9 mouse cellular contexts compared by ENCODE assay signal in genomic region chr2:180103151-180103977, GRCm38 (mm10). TPM values are rescaled to one million over a fixed set of nuclear protein-coding genes. Genes with fewer than 3 reads are reported as not detected.
DNase-seq lines count a peak whose midpoint lies in the region; ATAC-seq and TF ChIP-seq lines count a peak whose summit lies in the region.
"Had no signal": no experiment of that assay in that cellular context is flagged by ENCODE, and none has a peak within 500 bp of the region (broad histone marks: within the 10 kb centered on the region; RNA-seq: fewer than 3 reads in every experiment).

No protein-coding gene starts in this region.

- peaks cover 15% of the 10 kb centered on the region for H3K4me1 ChIP-seq in spleen, adult 2 months (ENCODE audit: control insufficient read depth, insufficient read depth, insufficient read length)
- H3K4me1 ChIP-seq in intestine, embryonic 15.5 days (replicated peaks): peaks cover 27% of the 10 kb centered on the region
- H3K4me1 ChIP-seq in neural tube, embryonic 14.5 days (ENCODE audit: control insufficient read depth, insufficient read depth, low read length): peaks cover 18% of the 10 kb centered on the region

- TF ChIP-seq POLR2A in spleen, adult 2 months (IDR thresholded peaks at IDR 0.05; ENCODE audit: low read depth, low read length): no peak

- no peak overlapping the region for H3K9ac ChIP-seq in intestine, embryonic 15.5 days
- H3K9ac ChIP-seq in neural tube, embryonic 14.5 days (replicated peaks; ENCODE audit: low read depth, low read length): peak overlapping the region; percentile 51

- no peak for ATAC-seq in intestine, embryonic 15.5 days
- 0 out of 2 replicates have a peak, but pooled peaks have one; percentile 3 for ATAC-seq in neural tube, embryonic 14.5 days (ENCODE audit: low read depth)

- peak; percentile 15 for DNase-seq in embryo, embryonic 9.5 days (ENCODE audit: extremely low spot score)
- DNase-seq in embryo, embryonic 10.5 days (ENCODE audit: low spot score): no peak
- DNase-seq in spleen, adult 2 months (ENCODE audit: low read depth in 1 of 2, low spot score in 2 of 2): no peak
- no peak for DNase-seq in spleen, postnatal 4 days (ENCODE audit: low spot score in 2 of 2)
- no peak for DNase-seq in natural killer cell, adult 2 months (ENCODE audit: low spot score in 2 of 2)
- no peak for DNase-seq in gastrocnemius, adult 8-10 months (ENCODE audit: low spot score in 2 of 2)

- no peaks in the 10 kb centered on the region for H3K36me3 ChIP-seq in spleen, adult 2 months (ENCODE audit: control insufficient read depth, insufficient read depth, low read length)
- H3K36me3 ChIP-seq in intestine, embryonic 15.5 days: no peaks in the 10 kb centered on the region
- no peaks in the 10 kb centered on the region for H3K36me3 ChIP-seq in neural tube, embryonic 14.5 days (ENCODE audit: control insufficient read depth, insufficient read depth, low read length)

- peak overlapping the region; percentile 94 for H3K4me2 ChIP-seq in intestine, embryonic 15.5 days (replicated peaks)
- peak overlapping the region; percentile 95 for H3K4me2 ChIP-seq in neural tube, embryonic 14.5 days (ENCODE audit: low read depth, low read length)

- TF ChIP-seq CTCF in spleen, adult 2 months (IDR thresholded peaks at IDR 0.05; ENCODE audit: extremely low read depth, insufficient read depth, insufficient read length, insufficient replicate concordance): no peak

- 5% methylated on average over 55 of the region's 57 CpGs for WGBS in spleen, adult 2 months
- 2% methylated on average over 57 of the region's 57 CpGs for WGBS in intestine, embryonic 15.5 days
- under 1% methylated on average over 56 of the region's 57 CpGs for WGBS in neural tube, embryonic 14.5 days

- peak overlapping the region; percentile 51; the same call in 1 of the 2 replicates for H3K4me3 ChIP-seq in spleen, adult 2 months (ENCODE audit: extremely low read depth, insufficient read depth, insufficient read length)
- H3K4me3 ChIP-seq in intestine, embryonic 15.5 days (replicated peaks): peak overlapping the region; percentile 52
- H3K4me3 ChIP-seq in neural tube, embryonic 14.5 days (ENCODE audit: low read depth, low read length): peak overlapping the region; percentile 63

- no peak overlapping the region for H3K27ac ChIP-seq in spleen, adult 2 months (ENCODE audit: insufficient read depth, low read length)
- no peak overlapping the region for H3K27ac ChIP-seq in intestine, embryonic 15.5 days
- no peak overlapping the region for H3K27ac ChIP-seq in neural tube, embryonic 14.5 days (ENCODE audit: low read depth, low read length)

- peaks cover 20% of the 10 kb centered on the region for H3K27me3 ChIP-seq in spleen, adult 2 months (ENCODE audit: control insufficient read depth, insufficient read depth, low read length)
- peaks cover 72% of the 10 kb centered on the region for H3K27me3 ChIP-seq in intestine, embryonic 15.5 days (replicated peaks)
- H3K27me3 ChIP-seq in neural tube, embryonic 14.5 days (ENCODE audit: control insufficient read depth, insufficient read depth, low read length): peaks cover 29% of the 10 kb centered on the region

- H3K9me3 ChIP-seq in intestine, embryonic 15.5 days: no peaks in the 10 kb centered on the region
- H3K9me3 ChIP-seq in neural tube, embryonic 14.5 days (ENCODE audit: control insufficient read depth, low read length): no peaks in the 10 kb centered on the region

RNA-seq across cellular contexts. Expression of gene Hrh3, which starts 0.9 kb away (rescaled TPM):
- polyA plus RNA-seq in spleen, adult 2 months (2012; rRNA removed): not detected in 2 replicates
- polyA plus RNA-seq in intestine, embryonic 15.5 days (2015; fragmentation: Nextera tagmentation; extraction: Ambion mirVana): 0.08 TPM in 1 of 2 replicates, not detected in the other
- polyA plus RNA-seq in neural tube, embryonic 14.5 days (2014; fragmentation: Nextera tagmentation; extraction: Ambion mirVana): 1.5 and 1.8 TPM in 2 replicates
- total RNA-seq in gastrocnemius, adult 8-10 months (2022): not detected
- total RNA-seq: hematopoietic stem cell, adult 5-6 weeks had no signal

RNA-seq across cellular contexts. Expression of gene Osbpl2, which starts 15.7 kb away (rescaled TPM):
- polyA plus RNA-seq in spleen, adult 2 months (2012; rRNA removed): 12.3 and 14.3 TPM in 2 replicates
- 29.6 and 32.8 TPM in 2 replicates for polyA plus RNA-seq in intestine, embryonic 15.5 days (2015; fragmentation: Nextera tagmentation; extraction: Ambion mirVana)
- 77.4 and 78.2 TPM in 2 replicates for polyA plus RNA-seq in neural tube, embryonic 14.5 days (2014; fragmentation: Nextera tagmentation; extraction: Ambion mirVana)
- 10 to 100 TPM; 16.6 to 19.2 (median 18.1) TPM for total RNA-seq in gastrocnemius, adult 8-10 months (2022)

RNA-seq across cellular contexts. Expression of gene Mtg2, which starts 33.0 kb away (rescaled TPM):
- 12.8 and 13.9 TPM in 2 replicates for polyA plus RNA-seq in spleen, adult 2 months (2012; rRNA removed)
- 24.9 and 28.2 TPM in 2 replicates for polyA plus RNA-seq in intestine, embryonic 15.5 days (2015; fragmentation: Nextera tagmentation; extraction: Ambion mirVana)
- polyA plus RNA-seq in neural tube, embryonic 14.5 days (2014; fragmentation: Nextera tagmentation; extraction: Ambion mirVana): 33.3 and 34.2 TPM in 2 replicates
- total RNA-seq in gastrocnemius, adult 8-10 months (2022): 10 to 100 TPM; 14.1 to 17.9 (median 16.3) TPM
